Mouse (Mus musculus): Measurements from ENCODE around the gene Noc4l.

Noc4l gene

DNA sequence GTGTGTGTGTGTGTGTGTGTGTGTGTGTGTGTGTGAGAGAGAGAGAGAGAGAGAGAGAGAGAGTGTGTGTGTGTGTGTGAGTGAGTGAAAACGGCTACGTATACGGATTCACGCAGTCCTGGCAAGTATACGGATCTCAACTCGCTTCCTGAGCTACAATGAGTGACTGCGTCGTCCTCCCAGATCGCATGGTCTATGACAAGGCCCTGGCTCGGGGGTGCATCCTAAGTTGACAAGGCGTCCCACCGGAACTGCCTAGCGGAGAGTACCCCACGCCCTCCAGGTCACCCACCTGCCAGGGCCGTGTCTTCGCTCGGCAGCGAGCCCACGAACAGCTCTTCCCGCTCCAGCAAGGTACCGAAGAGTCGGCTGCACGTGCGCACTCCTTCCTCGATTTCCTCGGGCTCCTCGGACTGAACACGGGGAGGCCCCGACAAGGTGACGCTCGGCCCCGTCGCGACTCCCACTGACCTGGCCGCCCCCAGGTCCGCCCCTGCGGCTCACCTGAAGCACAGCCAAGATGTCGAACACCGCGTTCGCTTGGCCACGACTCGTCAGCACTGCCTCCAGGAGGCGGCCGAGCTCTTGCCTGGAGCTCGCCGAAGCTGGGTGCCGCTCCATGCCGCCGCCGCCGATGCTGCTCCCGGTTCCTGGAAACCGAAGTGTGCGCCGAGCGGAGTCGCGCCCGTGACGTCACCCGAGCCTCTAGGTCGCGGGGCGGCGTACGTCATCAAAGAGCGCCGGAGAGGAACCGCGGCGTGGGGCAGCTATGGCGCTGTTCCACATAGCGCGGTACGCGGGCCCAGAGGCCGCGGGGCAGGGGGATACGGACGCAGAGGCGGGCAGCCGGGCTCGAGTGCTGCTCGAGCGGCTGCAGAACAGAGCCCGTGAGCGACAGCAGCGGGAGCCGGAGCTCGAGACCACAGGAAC, at the start of gene Noc4l, which contains the start of gene Ddx51:
Gene Noc4l, minus strand, starts transcription at position 699 of the 930 bp plus-strand sequence.
Gene Ddx51, plus strand, starts transcription at position 733 of the 930 bp plus-strand sequence.
- peak; percentile 94 to 95 for DNase-seq

DNA sequence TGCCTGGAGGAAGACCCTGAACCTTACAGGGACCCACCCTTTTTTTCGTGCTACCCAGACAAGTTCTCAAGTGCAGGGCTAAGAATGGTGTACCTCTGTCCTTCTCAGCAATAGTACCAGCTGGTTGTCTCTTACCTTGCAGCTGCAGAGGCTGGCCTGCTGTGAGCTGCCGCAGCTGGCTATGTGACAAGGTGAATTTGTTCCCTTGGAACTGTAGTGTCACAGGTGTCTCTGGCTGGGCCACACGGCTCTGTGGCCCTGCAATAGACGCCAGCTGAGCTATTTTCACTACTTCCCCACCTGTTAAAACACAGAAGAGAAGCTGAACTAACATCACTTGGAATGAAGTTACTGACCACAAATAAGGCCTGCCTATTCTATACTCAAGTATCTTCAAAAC, 45.4 kb upstream of the Noc4l start:
- no peak for DNase-seq

DNA sequence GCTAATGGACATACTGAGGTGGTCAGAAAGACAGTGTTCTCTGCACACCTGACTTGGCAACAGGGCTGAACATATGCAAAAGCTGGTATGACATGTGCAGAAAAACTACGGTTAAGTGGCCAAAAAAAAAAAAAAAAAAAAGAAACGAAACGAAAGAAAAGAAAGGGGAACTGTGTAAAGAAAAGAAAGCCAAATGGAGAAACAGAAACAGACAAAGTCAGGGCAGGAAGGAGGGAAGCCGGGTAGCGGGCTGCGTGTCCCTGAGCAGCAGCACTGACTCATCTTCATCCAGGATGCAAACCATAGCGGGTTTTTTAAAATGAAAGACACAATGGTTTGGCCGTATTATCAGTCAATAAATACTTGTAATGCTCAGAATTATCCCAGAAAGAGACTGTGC, 28.8 kb upstream of the Noc4l start:
- DNase-seq = no peak

DNA sequence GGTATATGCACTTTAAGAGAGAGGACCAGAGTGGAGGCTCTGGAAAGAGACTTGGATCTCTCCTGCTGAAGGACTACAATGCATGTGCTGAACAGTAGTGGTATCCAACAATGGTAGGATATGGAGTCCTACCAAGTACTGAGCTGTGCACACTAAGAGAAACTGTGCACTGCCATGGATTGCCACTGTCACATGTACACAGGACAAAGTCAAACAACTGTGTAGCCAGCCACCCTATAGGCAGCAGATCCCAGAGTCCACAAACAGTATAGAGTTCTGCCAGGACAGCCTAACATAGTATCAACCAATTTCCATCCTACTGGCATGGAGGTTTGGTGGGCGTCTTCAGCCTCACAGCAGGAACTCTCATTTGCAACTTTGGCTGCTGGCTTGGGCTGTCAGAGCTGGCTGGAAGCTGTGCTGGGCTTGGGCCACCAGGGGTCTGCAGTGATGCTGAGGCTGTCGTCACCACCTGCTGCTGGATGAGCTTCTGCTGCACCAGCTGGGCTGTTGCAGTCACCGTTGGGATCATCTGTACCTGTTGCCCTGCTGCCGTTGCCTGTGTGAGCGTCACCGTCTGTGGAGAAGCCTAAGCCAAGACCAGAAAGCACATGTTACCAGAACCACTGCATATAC, 12.4 kb upstream of the Noc4l start:
- DNase-seq = no peak

DNA sequence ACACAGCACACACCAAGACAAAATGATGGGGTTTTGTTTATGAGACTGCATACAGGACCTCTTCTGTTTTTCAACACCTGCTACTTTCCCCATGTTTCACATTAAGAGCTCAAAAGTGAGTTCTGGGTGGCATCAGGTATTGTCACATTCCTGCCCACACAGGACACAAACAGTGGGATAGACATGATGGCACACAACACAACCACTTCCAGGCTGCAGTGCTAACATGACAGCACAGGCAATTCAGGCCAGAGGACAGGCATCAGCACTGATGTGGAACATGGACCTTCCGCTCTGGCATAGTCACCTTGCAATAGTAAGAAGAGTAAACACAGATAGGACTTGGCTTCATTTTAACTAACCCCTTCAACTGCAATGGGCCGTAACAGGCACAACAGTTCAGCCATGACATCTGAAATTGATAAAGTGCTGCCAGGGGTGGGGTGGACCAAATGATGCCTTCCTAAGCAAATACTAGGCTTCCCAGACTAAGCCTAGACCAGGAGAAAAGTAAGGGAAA, 11.6 kb upstream of the Noc4l start:
- DNase-seq = no peak

DNA sequence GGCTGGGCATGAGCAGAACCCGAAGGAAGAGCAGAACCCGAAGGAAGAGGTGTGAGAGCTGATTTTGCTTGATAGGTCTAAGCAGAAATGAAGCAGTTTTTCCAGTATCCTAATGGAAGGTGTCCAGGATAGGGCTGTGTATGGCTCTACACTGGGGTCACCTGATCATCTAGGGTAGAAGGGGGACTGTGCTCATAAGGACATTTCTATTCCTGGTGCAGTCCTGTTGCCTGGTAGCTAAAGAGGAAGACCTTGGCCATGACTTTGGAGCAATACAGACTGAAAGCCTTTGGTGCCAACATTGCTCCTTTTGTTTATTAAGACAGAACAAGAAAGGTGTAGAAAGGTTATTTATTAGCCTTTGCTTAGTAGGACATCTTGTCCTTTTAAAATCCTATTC, 10.8 kb upstream of the Noc4l start:
- no peak for DNase-seq

DNA sequence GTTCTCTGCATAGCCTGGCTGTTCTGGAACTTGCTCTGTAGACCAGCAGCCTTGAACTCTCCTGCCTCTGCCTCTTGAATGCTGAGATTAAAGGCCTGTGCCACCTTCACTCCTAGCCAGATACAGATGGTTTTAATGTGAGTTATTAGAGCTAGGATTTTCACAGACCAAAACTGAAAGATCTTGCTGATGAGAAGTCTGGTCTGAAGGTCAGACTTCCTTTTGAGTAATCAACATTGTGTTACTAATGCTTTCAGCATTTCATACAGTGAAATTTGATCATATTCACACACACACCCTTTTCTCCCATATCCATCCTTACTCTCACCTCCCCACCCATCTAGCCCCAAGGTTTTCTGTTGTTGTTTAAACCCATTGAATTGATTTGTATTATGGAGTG, 6.5 kb upstream of the Noc4l start:
- DNase-seq = no peak

DNA sequence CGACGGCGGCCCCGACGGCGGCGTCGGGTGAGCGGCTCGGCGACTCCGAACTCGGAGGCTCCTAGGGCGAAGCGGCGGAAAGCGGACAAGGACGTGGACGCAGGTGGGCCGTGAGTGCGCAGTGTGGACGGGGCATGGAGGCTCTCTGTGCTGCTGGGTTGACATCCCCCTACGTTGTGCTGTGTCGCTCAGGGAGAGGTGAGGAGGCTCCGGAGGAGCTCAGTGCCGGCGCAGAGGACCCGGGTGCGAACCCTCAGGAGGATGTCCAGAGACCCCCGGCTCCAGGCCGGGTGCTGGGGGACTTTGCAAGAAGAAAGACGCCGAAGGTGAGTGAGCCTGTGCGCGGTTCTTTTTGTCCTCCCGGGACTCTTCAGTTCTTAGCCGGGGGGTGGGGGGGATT, 469 bp upstream of the Noc4l start:
- DNase-seq = no peak

DNA sequence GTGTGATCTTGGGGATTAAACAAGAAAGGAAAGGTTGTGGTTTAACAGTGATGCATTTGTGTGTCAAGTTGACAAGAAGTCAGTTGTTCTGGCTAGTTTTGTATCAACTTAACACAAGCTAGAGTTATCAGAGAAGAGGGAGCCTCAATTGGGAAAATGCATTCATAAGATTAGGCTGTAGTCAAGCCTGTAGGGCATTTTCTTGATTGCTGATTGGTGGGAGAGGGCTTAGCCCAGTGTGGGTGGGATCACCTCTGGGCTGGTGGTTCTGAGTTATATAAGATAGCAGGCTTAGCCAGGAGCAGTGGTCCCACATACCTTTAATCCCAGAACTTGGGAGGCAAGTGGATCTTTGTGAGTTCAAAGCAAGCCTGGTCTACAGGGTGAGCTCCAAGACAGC, 6.8 kb downstream of the Noc4l start:
- DNase-seq = no peak

DNA sequence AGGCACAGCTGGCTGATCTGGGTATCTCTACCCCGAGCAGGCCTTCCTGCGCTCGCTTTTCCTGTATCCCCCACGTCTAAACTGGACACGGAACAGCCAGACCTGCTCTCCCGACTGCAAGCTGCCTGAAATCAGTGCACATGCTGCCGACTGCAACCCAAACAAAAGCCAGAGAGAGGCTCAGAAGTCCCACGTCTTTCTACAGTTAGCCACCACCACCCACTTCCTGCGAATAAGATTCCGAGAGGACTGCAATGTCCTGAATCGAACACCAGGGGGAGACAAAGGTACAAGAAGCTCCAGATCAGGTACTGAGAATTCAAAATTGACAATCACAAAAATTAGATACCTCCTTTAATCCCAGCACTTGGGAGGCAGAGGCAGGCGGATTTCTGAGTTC, 13.8 kb downstream of the Noc4l start:
- DNase-seq = peak; percentile 67 to 68

DNA sequence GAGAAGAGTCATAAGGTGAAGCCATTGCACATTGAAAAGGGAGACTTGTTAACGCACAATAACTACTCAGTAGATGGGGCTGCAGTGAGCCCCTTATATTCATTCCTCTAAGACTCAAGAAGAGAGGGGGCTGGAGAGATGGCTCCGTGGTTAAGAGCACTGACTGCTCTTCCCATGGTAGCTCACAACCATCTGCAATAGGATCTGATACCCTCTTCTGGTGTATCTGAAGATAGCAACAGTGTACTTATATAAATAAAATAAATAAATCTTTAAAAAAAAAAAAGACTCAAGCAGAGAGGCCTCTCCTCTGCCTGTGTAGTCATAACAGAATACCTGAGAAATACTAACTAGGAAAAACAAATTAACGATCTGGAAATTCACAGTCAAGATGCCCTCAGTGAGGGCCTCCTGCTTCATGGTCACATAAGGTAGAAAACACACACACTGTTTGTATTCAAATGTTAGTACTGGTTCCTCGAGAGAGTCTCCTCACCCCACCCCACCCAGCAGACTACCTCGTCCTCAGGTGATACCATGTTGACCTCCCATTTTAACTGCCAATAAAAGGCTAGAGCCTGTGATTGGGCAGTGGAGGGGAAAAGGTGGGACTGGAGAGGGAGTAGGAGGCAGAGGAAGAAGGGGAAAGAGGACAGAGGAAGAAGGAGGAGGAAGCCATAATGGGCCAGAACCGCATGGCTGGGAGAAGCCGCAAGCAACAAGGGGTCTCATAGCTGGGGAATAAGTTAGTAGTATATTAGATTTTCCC, 14.7 kb downstream of the Noc4l start:
- no peak for DNase-seq

DNA sequence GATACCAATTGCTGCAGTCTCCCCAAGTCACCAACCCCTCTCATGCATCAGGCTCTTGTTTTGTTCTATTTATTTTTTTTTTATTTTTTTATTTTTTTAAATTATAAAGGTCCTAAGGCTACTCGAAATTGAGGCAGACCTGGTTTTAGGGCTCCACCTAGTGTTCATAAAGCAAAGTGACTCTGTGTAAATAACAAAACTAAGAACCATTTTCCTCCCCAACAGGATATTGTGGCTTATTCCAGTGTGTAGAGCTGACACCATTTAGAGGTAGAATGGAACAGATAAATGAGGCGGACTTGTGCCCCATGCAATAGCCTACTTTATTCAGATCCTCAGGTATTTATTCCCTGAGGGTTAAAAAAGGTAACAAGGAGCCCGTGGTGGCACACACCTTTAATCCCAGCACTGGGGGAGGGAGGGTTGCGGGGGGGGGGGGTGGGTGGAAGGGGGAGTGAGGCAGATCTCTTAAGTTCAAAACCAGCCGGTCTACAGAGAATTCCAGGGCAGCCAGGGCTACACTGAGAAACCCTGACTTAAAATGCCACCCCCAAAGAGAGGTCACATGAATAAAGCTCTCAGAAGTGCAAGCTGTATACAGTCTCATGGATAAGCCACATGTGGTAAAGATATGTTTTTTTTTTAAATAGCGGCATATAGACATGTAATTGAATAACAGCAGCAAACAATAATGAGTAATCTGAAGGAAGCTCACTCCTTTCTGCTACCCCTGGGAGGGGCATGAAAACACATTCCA, 17.1 kb downstream of the Noc4l start:
- DNase-seq = no peak

DNA sequence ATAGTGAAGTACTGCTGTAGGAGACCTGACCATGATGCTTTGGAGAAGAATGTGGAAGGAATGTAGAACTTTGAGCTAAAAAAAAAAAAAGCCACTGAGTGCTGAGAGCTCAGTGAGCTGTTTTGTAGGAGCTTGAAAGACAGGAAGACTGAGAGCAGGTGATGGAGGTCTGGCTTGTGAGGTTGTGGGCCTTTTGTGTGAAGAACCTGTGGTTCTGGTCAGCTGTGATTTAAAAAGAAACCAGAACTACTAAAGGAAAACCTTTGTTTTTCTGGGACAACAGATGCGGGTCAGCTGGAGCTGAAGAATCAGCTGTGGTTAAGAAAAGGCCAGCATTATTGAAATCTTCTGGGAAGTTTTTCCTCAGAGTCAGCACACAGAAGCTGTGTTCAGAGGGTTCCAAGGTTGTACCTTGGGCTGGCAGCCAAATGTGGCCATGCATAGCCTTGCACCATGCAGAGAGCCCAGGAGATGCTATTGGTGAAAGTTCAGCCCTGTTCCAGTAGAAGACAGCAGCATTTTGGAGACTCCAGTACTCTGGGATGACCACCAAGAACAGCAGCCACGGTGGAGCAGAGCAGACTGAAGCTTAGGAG, 23.6 kb downstream of the Noc4l start:
- DNase-seq = no peak

DNA sequence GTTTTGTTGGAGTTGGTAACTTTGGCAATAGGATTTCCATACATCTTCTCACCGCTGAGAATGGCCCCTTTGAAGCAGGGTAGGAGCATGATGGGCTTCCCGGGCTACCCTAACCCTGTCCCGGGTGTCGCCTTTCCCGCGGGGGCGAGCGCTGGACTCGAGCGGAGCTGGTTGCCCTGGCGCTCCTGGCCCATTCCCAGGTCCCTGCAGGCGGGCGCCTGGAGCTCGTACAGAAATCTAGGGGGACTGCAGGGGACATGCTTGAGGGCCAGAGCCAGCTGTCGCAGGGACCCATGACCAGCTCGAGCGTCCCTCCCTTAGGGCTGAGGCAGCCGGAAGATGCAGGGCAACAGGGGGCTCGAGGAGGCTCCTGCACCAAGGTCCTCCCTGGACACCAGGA, 25.1 kb downstream of the Noc4l start:
- DNase-seq = no peak

DNA sequence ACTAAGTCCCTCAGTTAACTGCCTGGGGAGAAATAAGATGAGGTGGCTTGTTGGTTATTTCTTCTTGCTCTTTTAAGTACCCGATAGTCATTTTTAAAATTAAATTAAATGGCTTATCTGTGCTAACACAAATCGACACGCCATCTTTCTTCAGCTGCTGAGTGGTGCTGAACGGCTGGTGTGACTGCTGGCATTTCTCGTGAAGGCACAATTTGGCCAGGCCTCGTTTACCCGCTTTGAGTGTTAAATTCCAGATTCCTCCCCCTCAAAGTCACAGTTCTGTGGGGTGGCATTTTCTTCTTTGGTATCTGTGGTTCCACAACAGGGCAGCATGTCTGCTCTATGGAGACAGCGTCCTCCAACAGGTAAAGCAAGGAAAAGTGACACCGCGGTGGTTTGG, 25.9 kb downstream of the Noc4l start:
- no peak for DNase-seq

DNA sequence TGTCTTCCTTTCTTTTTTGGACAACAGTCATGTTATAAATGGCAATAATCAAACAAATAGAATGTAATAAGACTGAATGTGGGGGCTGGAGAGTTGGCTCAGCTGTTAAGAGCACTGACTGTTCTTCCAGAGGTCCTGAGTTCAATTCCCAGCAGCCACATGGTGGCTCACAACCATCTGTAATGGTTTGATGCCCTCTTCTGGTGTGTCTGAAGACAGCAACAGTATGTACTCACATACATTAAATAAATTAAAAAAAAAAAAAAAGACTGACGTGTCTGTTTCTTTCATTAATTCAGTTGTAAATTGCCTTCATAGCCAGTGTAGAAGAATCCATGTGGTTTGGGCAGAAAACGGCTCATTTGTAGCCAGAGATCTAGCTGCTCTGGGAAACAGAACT, 28.9 kb downstream of the Noc4l start:
- no peak for DNase-seq

DNA sequence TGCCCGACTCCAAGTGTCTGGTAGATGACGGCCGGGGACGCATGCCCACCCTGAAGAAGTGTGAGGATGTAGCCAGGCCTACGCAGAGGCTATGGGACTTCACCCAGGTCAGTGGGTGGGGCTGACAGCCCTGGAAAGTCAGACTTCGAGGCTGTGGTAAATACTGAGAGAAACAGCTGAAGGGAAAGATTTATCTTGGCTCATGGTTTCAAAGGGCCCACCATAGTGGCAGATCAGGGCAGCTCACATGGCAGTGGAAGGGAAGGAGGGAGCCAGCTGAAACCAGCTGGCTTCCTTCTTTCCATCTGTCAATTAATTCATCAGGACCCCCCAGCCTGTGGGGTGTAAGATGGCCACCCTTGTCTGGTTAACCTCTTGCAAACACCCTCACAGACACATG, 34.0 kb downstream of the Noc4l start:
- DNase-seq = no peak

DNA sequence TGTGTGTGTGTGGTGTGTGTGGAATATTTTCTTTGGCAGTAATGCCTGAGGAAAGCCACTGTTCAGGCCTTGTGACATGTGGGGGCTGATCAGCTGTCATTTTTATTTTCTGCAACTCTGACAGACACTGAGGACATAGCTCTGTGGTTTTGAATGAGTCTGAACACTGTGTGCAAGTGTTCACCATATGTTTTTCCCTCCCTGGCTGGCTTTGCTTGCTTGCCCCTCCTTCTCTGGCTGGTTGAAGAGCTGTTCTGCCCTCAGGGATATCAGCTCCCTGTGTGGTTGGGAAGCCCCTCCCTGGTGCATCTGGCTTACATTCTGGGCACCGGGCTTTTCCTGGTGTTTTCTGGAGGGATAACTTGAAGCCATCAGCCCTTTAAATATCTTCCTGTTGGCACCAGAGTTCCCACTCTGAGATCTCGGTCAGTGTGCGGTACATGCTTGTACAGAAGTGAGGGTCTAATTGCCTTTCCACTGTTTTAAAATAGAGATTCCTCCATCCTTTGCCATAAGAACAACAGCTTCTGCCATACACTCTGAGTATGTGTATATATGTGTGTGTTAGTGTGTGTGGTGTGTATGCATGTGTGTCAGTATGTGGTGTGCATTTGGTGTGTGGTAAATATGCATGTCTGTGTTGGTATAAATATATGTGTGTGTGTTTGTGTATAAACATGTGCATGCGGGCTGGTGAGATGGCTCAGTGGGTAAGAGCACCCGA, 41.6 kb downstream of the Noc4l start:
- no peak for DNase-seq

DNA sequence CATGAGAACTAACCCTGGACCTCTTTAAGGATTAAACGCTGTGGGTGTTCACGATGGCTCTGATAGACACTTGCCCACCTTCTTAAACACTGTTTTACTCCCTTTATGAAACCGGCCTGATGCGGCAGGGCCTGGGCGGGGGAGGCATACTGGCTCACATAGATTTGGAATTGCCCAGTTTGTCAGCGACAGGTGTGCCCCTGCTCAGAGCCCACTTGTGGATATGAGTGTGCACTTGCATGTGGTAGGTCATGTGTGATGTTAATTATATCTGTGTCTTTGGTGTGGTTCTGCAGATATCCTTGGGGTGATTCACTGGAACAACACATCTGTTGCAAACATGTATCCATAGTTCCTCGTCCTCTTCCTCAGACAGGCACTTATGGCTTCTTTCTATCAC, 42.7 kb downstream of the Noc4l start:
- DNase-seq = no peak

DNA sequence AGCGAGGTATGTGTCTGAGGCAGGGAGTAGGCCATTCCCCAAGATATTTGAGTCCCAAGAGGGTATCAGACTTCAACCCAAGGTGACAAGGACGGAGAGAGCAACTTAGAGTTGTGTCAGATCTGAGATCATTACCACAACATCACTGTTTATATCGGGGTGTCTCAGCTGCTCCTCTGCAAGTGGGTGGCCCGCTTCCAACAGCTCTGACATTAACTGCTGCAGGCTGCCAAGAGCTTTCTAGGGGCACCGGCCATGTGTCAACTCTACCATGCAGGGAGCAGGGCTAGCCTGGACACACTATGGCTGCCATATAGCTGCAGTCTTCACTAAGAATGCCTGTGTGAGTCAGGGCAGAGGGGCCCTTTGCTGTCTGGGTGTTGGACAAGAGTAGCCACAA, 43.3 kb downstream of the Noc4l start:
- no peak for DNase-seq

DNA sequence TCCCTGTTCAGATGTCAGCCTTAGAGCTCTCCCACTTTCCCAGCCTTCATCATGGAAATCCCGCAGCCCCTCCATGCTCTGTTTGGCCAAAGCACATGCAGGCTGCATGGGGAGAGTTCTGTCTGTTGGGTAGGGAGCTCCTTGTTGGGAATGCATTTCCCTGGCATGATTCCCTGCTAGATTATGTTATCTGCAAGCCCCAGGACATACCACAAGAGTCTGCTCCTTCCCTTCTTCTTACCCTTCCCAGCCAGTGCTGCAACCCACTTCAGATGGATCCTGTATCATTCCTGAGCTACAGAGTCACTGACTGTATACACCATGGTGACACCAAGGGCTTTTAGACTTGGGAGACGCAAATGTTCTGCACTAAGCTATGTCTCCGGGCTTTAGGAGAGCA, 43.8 kb downstream of the Noc4l start:
- DNase-seq = no peak

Data from thymus, postnatal 36 days (tissue).